Mouse (Mus musculus): ENCODE measurements at regions not wholly inside any gene's neighbourhood (a gene's known extent, or its start where the extent isn't known, plus 50 kb on each side); places are given as distances from the start of the nearest gene placed in this dataset.

GRCm38 (mm10) chr13:46180606-46181133 lies 92.9 kb upstream of the Stmnd1 start:
- Histone ChIP-seq H3K4me3 (ENCODE audit: insufficient read depth, low read depth, low read length) (no peak overlapping the region), H3K4me1 (ENCODE audit: control insufficient read depth, insufficient read depth, low read length) (peaks cover 9% of the 10 kb centered on the region), H3K27ac (ENCODE audit: insufficient read depth, low read depth, low read length) (no peak overlapping the region)
- no peak for TF ChIP-seq POLR2A (IDR thresholded peaks at IDR 0.05; ENCODE audit: insufficient read depth, low read depth, low read length)
- no peak for TF ChIP-seq CTCF (IDR thresholded peaks at IDR 0.05; ENCODE audit: insufficient read depth, low read depth, low read length)
- WGBS, result 22% methylated on average over 12 of the region's 12 CpGs

GRCm38 (mm10) chr13:46179916-46180315 lies 93.6 kb upstream of the Stmnd1 start:
- WGBS, result 98% methylated on average over 3 of the region's 3 CpGs
- Histone ChIP-seq H3K4me1 (ENCODE audit: control insufficient read depth, insufficient read depth, low read length) (peaks cover 9% of the 10 kb centered on the region), H3K27ac (ENCODE audit: insufficient read depth, low read depth, low read length) (no peak overlapping the region), H3K4me3 (ENCODE audit: insufficient read depth, low read depth, low read length) (no peak overlapping the region)
- no peak for TF ChIP-seq CTCF (IDR thresholded peaks at IDR 0.05; ENCODE audit: insufficient read depth, low read depth, low read length)
- no peak for TF ChIP-seq POLR2A (IDR thresholded peaks at IDR 0.05; ENCODE audit: insufficient read depth, low read depth, low read length)

- Histone ChIP-seq H3K4me1 (ENCODE audit: control insufficient read depth, insufficient read depth, low read length) (peaks cover 3% of the 10 kb centered on the region; the same call in 1 of the 2 replicates), H3K4me3 (ENCODE audit: insufficient read depth, low read depth, low read length) (no peak overlapping the region), H3K27ac (ENCODE audit: insufficient read depth, low read depth, low read length) (no peak overlapping the region)
- 27% methylated on average over 8 of the region's 8 CpGs for WGBS
- no peak for TF ChIP-seq POLR2A (IDR thresholded peaks at IDR 0.05; ENCODE audit: insufficient read depth, low read depth, low read length)
Observed at GRCm38 (mm10) chr13:46173103-46173502, 100.4 kb upstream of the Stmnd1 start.

GRCm38 (mm10) chr13:46162025-46162374 lies 111.5 kb upstream of the Stmnd1 start:
- 2% methylated on average over 10 of the region's 10 CpGs for WGBS
- no peak for TF ChIP-seq POLR2A (IDR thresholded peaks at IDR 0.05; ENCODE audit: insufficient read depth, low read depth, low read length)
- peak; percentile 83 for TF ChIP-seq CTCF (IDR thresholded peaks at IDR 0.05; ENCODE audit: insufficient read depth, low read depth, low read length)
- H3K4me3 ChIP-seq (ENCODE audit: insufficient read depth, low read depth, low read length), result no peak overlapping the region
- H3K4me1 ChIP-seq (ENCODE audit: control insufficient read depth, insufficient read depth, low read length), result peaks cover 7% of the 10 kb centered on the region
- no peak overlapping the region for H3K27ac ChIP-seq (ENCODE audit: insufficient read depth, low read depth, low read length)

GRCm38 (mm10) chr13:46161261-46162024 lies 112.1 kb upstream of the Stmnd1 start:
- WGBS, result 24% methylated on average over 13 of the region's 13 CpGs
- Histone ChIP-seq H3K4me1 (ENCODE audit: control insufficient read depth, insufficient read depth, low read length) (peaks cover 7% of the 10 kb centered on the region), H3K4me3 (ENCODE audit: insufficient read depth, low read depth, low read length) (no peak overlapping the region), H3K27ac (ENCODE audit: insufficient read depth, low read depth, low read length) (no peak overlapping the region)
- TF ChIP-seq POLR2A (IDR thresholded peaks at IDR 0.05; ENCODE audit: insufficient read depth, low read depth, low read length) (no peak), CTCF (IDR thresholded peaks at IDR 0.05; ENCODE audit: insufficient read depth, low read depth, low read length) (no peak)

GRCm38 (mm10) chr13:46159354-46159753 lies 114.2 kb upstream of the Stmnd1 start:
- WGBS, result 98% methylated on average over 14 of the region's 14 CpGs
- peaks cover 7% of the 10 kb centered on the region for H3K4me1 ChIP-seq (ENCODE audit: control insufficient read depth, insufficient read depth, low read length)
- H3K4me3 ChIP-seq (ENCODE audit: insufficient read depth, low read depth, low read length), result no peak overlapping the region
- TF ChIP-seq POLR2A (IDR thresholded peaks at IDR 0.05; ENCODE audit: insufficient read depth, low read depth, low read length) (no peak), CTCF (IDR thresholded peaks at IDR 0.05; ENCODE audit: insufficient read depth, low read depth, low read length) (no peak)
- no peak overlapping the region for H3K27ac ChIP-seq (ENCODE audit: insufficient read depth, low read depth, low read length)

GRCm38 (mm10) chr13:46153282-46154260 lies 120.0 kb upstream of the Stmnd1 start:
- no peak overlapping the region for H3K27ac ChIP-seq (ENCODE audit: insufficient read depth, low read depth, low read length)
- TF ChIP-seq POLR2A (IDR thresholded peaks at IDR 0.05; ENCODE audit: insufficient read depth, low read depth, low read length) (no peak), CTCF (IDR thresholded peaks at IDR 0.05; ENCODE audit: insufficient read depth, low read depth, low read length) (no peak)
- no peak overlapping the region for H3K4me3 ChIP-seq (ENCODE audit: insufficient read depth, low read depth, low read length)
- H3K4me1 ChIP-seq (ENCODE audit: control insufficient read depth, insufficient read depth, low read length), result no peaks in the 10 kb centered on the region
- 69% methylated on average over 14 of the region's 14 CpGs for whole genome bisulfite sequencing

GRCm38 (mm10) chr13:46140006-46140405 lies 133.5 kb upstream of the Stmnd1 start:
- 88% methylated on average over 3 of the region's 3 CpGs for WGBS
- no peak overlapping the region for H3K4me3 ChIP-seq (ENCODE audit: insufficient read depth, low read depth, low read length)
- H3K27ac ChIP-seq (ENCODE audit: insufficient read depth, low read depth, low read length), result no peak overlapping the region
- no peak for TF ChIP-seq CTCF (IDR thresholded peaks at IDR 0.05; ENCODE audit: insufficient read depth, low read depth, low read length)
- TF ChIP-seq POLR2A (IDR thresholded peaks at IDR 0.05; ENCODE audit: insufficient read depth, low read depth, low read length), result no peak
- H3K4me1 ChIP-seq (ENCODE audit: control insufficient read depth, insufficient read depth, low read length), result no peaks in the 10 kb centered on the region; the same call in 1 of the 2 replicates

- TF ChIP-seq CTCF (IDR thresholded peaks at IDR 0.05; ENCODE audit: insufficient read depth, low read depth, low read length) (no peak), POLR2A (IDR thresholded peaks at IDR 0.05; ENCODE audit: insufficient read depth, low read depth, low read length) (no peak)
- 86% methylated on average over 5 of the region's 5 CpGs for WGBS
Observed at GRCm38 (mm10) chr13:46139251-46139650, 134.3 kb upstream of the Stmnd1 start.

More at GRCm38 (mm10) chr13:46139251-46139650, 134.3 kb upstream of the Stmnd1 start:
- Histone ChIP-seq H3K27ac (ENCODE audit: insufficient read depth, low read depth, low read length) (no peak overlapping the region), H3K4me3 (ENCODE audit: insufficient read depth, low read depth, low read length) (no peak overlapping the region), H3K4me1 (ENCODE audit: control insufficient read depth, insufficient read depth, low read length) (no peaks in the 10 kb centered on the region; the same call in 1 of the 2 replicates)
